Mouse (Mus musculus) lung, postnatal 0 days (tissue): ENCODE measurements around the gene Tbc1d32. TPM values are rescaled to one million over a fixed set of nuclear protein-coding genes. Genes with fewer than 3 reads are reported as not detected.
"Not testable (repeated sequence)": the region's sequence is repeated elsewhere in the genome, so short reads cannot be mapped to it uniquely, and the experiment has no call there.

ENCODE experiments used
- ATAC-seq: fragments of 200-750 bp; cut with Nextera tagmentation; 2 replicates; pipeline ENCODE4 v1.8.0; 2017; ENCODE audit warnings: moderate library complexity
- DNase-seq: peaks from one replicate; pipeline ENCODE4 v3.0.0-alpha.2; 2016; ENCODE audit warnings: low spot score
- H3K27ac ChIP-seq: fragments of 300-500 bp; sonication (generic); 2 replicates; pipeline ENCODE4 v1.5.1; 2014; ENCODE audit warnings: antibody characterized with exemption, mild to moderate bottlenecking, low read length, mixed read lengths
- H3K27me3 ChIP-seq: fragments of 300-500 bp; sonication (generic); replicated peaks from 2 replicates; pipeline ENCODE4 v1.6.1; 2014; ENCODE audit warnings: low read length, mixed read lengths; ENCODE audit not compliant: insufficient read depth
- H3K36me3 ChIP-seq: fragments of 300-500 bp; sonication (generic); 2 replicates; pipeline ENCODE4 v1.6.1; 2014; ENCODE audit warnings: low read length, mixed read lengths; ENCODE audit not compliant: insufficient read depth
- H3K4me1 ChIP-seq: fragments of 300-500 bp; sonication (generic); 2 replicates; pipeline ENCODE4 v1.6.1; 2014; ENCODE audit warnings: antibody characterized with exemption, low read depth, low read length, mixed read lengths; ENCODE audit not compliant: insufficient read depth
- H3K4me2 ChIP-seq: fragments of 300-500 bp; sonication (generic); replicated peaks from 2 replicates; pipeline ENCODE4 v1.6.1; 2014; ENCODE audit warnings: low read depth, mild to moderate bottlenecking, low read length, moderate library complexity, mixed read lengths
- H3K4me3 ChIP-seq: fragments of 300-500 bp; sonication (generic); 2 replicates; pipeline ENCODE4 v1.5.1; 2014; ENCODE audit warnings: low read depth, low read length
- H3K9ac ChIP-seq: fragments of 300-500 bp; sonication (generic); replicated peaks from 2 replicates; pipeline ENCODE4 v1.6.1; 2014; ENCODE audit warnings: low read depth, mild to moderate bottlenecking
- H3K9me3 ChIP-seq: fragments of 300-500 bp; sonication (generic); 2 replicates; pipeline ENCODE4 v1.6.1; 2016; ENCODE audit warnings: low read length, mixed read lengths
- CTCF ChIP-seq: IDR thresholded peaks from 2 replicates; pipeline ENCODE4 v1.5.1; 2016; ENCODE audit warnings: antibody characterized with exemption, mild to moderate bottlenecking
- EP300 ChIP-seq: IDR thresholded peaks from 2 replicates; pipeline ENCODE4 v1.6.1; 2016; ENCODE audit warnings: antibody characterized with exemption, mild to moderate bottlenecking, control low read depth
- WGBS: fragments of 180-500 bp; shearing (Covaris S2); extraction: QIAGEN DNeasy Blood & Tissue Kit; methylation state at CpG from one replicate; pipeline ENCODE4 v1.1.7; 2014; 5-methylcytosine and 5-hydroxymethylcytosine counted together
- polyA plus RNA-seq: library from polyadenylated mRNA; unstranded; fragments of >200 nt; fragmentation: Nextera tagmentation; extraction: Ambion mirVana; gene quantifications from 2 replicates; pipeline ENCODE4 v1.2.1, GENCODE M21; 2015

Gene Tbc1d32
- polyA plus RNA-seq, 1 experiment from 2014 or later, result 1.6 TPM

DNA sequence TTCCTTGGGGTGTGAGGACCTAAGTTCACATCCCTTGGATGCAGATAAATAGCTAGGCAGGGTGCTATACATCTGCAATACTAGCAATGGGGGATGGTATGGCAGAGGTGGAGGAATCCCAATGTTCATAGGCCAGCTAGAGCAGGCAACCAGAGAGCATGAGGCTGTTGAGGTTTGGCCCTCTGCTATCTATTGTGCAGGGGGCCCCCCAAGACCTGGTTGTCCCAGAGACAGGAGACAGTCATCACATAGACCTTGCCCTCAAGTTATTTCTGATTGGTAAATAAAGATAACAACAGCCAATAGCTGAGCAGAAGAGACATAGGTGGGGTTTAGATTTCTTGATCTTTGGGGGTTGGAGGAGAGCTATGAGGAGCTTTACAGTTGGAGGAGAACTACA is 28.6 kb downstream of the Tbc1d32 start:
- DNase-seq, result no peak
- Histone ChIP-seq H3K27ac (no peak overlapping the region), H3K9ac (no peak overlapping the region), H3K4me2 (no peak overlapping the region), H3K27me3 (no peaks in the 10 kb centered on the region), H3K4me1 (no peaks in the 10 kb centered on the region), H3K4me3 (no peak overlapping the region), H3K36me3 (no peaks in the 10 kb centered on the region), H3K9me3 (no peaks in the 10 kb centered on the region)
- TF ChIP-seq EP300 (no peak), CTCF (no peak)
- ATAC-seq, result no peak

DNA sequence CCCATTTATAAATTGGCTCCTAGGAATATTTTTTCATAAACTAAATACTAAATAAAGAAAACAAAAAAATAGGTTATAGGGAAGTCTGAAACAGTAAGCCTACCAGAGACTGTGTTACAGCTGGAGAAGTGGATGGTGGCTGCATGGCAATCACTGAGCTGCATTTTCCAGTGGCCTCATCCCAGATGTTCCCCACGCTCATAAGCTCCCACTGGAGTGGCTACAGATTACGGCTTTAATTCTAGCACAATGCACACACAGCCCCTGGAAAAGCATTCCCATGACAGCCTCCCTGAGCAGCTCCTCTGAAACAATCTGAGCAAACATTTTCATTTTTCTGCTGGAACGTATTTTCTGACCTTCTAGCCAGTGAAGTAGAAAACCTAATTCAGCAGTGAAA is 29.8 kb downstream of the Tbc1d32 start:
- no peaks in the 10 kb centered on the region for H3K36me3 ChIP-seq
- WGBS, result 80% methylated on average over 3 of the region's 3 CpGs
- TF ChIP-seq CTCF (no peak), EP300 (no peak)
- DNase-seq, result no peak
- no peak for ATAC-seq
- no peak overlapping the region for H3K4me2 ChIP-seq
- H3K9ac ChIP-seq, result no peak overlapping the region
- no peak overlapping the region for H3K4me3 ChIP-seq
- no peaks in the 10 kb centered on the region for H3K4me1 ChIP-seq
- no peaks in the 10 kb centered on the region for H3K27me3 ChIP-seq
- H3K9me3 ChIP-seq, result no peaks in the 10 kb centered on the region
- no peak overlapping the region for H3K27ac ChIP-seq

- 92% methylated on average over 7 of the region's 7 CpGs for WGBS
- no peak for DNase-seq
- Histone ChIP-seq H3K36me3 (no peaks in the 10 kb centered on the region), H3K9ac (no peak overlapping the region), H3K9me3 (no peaks in the 10 kb centered on the region), H3K27me3 (no peaks in the 10 kb centered on the region), H3K4me1 (no peaks in the 10 kb centered on the region), H3K4me2 (no peak overlapping the region), H3K4me3 (no peak overlapping the region), H3K27ac (no peak overlapping the region)
- ATAC-seq, result no peak
- TF ChIP-seq CTCF (no peak), EP300 (no peak)
Observed at GRCm38 (mm10) chr10:56194310-56194709, 34.2 kb downstream of the Tbc1d32 start.

DNA sequence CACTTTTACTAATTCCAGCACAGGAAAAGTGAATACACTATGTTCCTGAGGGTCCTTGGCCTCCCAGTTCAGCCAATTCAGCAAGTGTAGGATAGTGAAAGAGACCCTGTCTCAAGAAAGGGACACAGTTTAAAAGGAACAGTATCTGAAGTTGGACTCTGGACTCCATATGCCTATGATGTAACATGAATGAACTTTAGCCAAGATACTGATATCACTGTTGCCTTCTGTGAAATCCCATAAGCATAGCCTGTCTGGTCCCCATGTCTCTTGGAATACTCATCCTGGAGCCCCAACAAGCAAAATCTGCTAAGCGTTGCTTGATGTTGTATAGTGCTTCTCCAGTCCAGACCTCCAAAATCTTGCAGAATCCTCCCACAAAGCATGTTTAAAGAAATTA is 46.8 kb downstream of the Tbc1d32 start:
- 93% methylated on average over 1 of the region's 1 CpGs for WGBS
- Histone ChIP-seq H3K4me2 (no peak overlapping the region), H3K9me3 (no peaks in the 10 kb centered on the region), H3K4me1 (no peaks in the 10 kb centered on the region), H3K36me3 (0 out of 2 replicates have a peak, but pooled peaks cover 3% of the 10 kb centered on the region), H3K27ac (no peak overlapping the region), H3K4me3 (no peak overlapping the region), H3K9ac (no peak overlapping the region), H3K27me3 (no peaks in the 10 kb centered on the region)
- ATAC-seq (no peak), DNase-seq (no peak)
- TF ChIP-seq CTCF (no peak), EP300 (no peak)

GRCm38 (mm10) chr10:56173184-56173583 is 55.3 kb downstream of the Tbc1d32 start:
- WGBS, result 78% methylated on average over 5 of the region's 5 CpGs
- H3K27me3 ChIP-seq, result no peaks in the 10 kb centered on the region

DNA sequence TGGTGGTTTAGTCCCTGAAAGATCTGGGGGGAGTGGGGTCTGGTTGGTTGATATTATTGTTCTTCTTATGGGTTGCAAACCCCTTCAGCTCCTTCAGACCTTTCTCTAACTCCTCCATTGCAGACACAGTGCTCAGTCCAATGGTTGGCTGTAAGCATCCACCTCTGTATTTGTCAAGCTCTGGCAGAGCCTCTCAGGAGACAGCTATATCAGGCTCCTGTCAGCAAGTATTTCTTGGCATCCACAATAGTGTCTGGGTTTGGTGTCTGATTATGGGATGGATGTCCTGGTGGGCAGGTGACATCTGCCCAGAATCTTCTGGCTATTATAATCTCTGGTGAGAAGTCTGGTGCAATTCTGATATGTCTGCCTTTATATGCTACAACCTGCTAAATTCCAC is 60.8 kb downstream of the Tbc1d32 start:
- H3K27ac ChIP-seq, H3K9me3 ChIP-seq, H3K4me2 ChIP-seq, H3K4me1 ChIP-seq, H3K36me3 ChIP-seq, H3K27me3 ChIP-seq, H3K4me3 ChIP-seq, ATAC-seq, DNase-seq, H3K9ac ChIP-seq: not testable (repeated sequence)

More at GRCm38 (mm10) chr10:56173184-56173583, 55.3 kb downstream of the Tbc1d32 start:
- Histone ChIP-seq H3K9ac (no peak overlapping the region), H3K9me3 (no peaks in the 10 kb centered on the region), H3K36me3 (no peaks in the 10 kb centered on the region), H3K4me3 (no peak overlapping the region), H3K27ac (no peak overlapping the region), H3K4me1 (no peaks in the 10 kb centered on the region), H3K4me2 (no peak overlapping the region)
- no peak for DNase-seq
- TF ChIP-seq CTCF, result no peak
- no peak for TF ChIP-seq EP300
- no peak for ATAC-seq

GRCm38 (mm10) chr10:56165758-56166157 is 62.7 kb downstream of the Tbc1d32 start:
- TF ChIP-seq EP300, result no peak
- no peak for TF ChIP-seq CTCF
- Histone ChIP-seq H3K27me3 (no peaks in the 10 kb centered on the region), H3K9ac (no peak overlapping the region), H3K27ac (no peak overlapping the region), H3K36me3 (no peaks in the 10 kb centered on the region), H3K4me1 (no peaks in the 10 kb centered on the region), H3K4me3 (no peak overlapping the region), H3K4me2 (no peak overlapping the region), H3K9me3 (no peaks in the 10 kb centered on the region)
- DNase-seq (no peak), ATAC-seq (no peak)
- 91% methylated on average over 4 of the region's 4 CpGs for WGBS
